Mouse (Mus musculus): Measurements from ENCODE around the gene Neurod4. TPM values are rescaled to one million over a fixed set of nuclear protein-coding genes. Genes with fewer than 3 reads are reported as not detected.
A peak's percentile ranks its signal among the peaks of the same experiment; 100 is the strongest.

Neurod4 gene
- polyA plus RNA-seq, 2 experiments, result 0.06 TPM; not detected in 1

DNA sequence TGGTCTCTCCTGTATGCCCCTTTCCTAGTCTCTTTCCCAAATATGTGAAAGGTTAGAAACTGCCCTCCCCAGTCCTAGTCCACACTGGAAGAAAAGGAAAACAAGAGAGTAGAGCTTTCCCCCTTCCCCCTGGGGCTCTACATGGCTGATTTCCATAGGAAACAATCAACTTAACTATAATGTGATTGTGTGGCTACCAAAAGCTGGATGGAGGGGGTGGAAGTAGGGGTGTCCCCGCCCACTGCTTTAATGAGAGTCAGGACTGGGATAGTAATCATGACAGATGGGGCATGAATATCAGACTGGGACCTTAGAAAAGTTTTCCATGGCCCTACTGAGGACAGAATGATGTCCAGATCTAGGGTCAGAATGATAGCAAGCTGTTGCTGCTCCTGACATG lies 45.5 kb downstream of the Neurod4 start:
- DNase-seq (ENCODE audit: low spot score) (no peak), ATAC-seq (ENCODE audit: low FRiP score, low read depth) (no peak)
- no peaks in the 10 kb centered on the region for H3K4me1 ChIP-seq (ENCODE audit: control insufficient read depth, insufficient read depth, low read length)
- no peaks in the 10 kb centered on the region for H3K27me3 ChIP-seq (ENCODE audit: control insufficient read depth, insufficient read depth, low read length)
- H3K4me3 ChIP-seq (replicated peaks; ENCODE audit: low read length), result no peak overlapping the region
- H3K27ac ChIP-seq (replicated peaks; ENCODE audit: low read depth, low read length), result no peak overlapping the region
- no peak overlapping the region for H3K4me2 ChIP-seq (replicated peaks; ENCODE audit: low read depth, low read length, severe bottlenecking)
- H3K9me3 ChIP-seq (ENCODE audit: control insufficient read depth, low read length), result no peaks in the 10 kb centered on the region
- no peak overlapping the region for H3K9ac ChIP-seq (ENCODE audit: low read depth, low read length, severe bottlenecking)
- no peaks in the 10 kb centered on the region for H3K36me3 ChIP-seq (ENCODE audit: control insufficient read depth, insufficient read depth, low read length)
- WGBS, result 60% methylated on average over 1 of the region's 1 CpGs
- TF ChIP-seq POLR2A (IDR thresholded peaks at IDR 0.05; ENCODE audit: borderline replicate concordance, extremely low read depth, insufficient read depth, insufficient read length), result no peak

DNA sequence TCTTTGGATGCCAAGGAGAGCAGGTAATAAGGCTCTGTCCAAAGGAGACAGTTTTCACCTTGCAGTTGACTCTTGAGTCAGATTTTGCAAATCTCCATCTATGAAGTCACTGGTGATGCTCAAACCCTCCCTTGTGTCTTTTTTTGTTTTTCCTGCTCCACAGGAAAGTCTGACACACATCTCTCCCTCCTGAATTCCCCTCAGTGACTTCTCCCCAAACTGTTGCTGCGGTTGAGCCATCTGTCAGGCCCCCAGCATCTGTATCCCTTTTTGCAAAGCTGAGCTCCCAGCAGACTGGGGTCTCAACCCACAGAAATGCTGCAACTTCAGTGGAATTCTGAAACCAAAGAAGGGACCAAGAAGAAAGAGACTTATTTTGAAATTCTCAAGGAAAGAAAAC lies 47.9 kb downstream of the Neurod4 start:
- no peak overlapping the region for H3K4me2 ChIP-seq (replicated peaks; ENCODE audit: low read depth, low read length, severe bottlenecking)
- H3K4me3 ChIP-seq (replicated peaks; ENCODE audit: low read length), result no peak overlapping the region
- no peak for TF ChIP-seq POLR2A (IDR thresholded peaks at IDR 0.05; ENCODE audit: borderline replicate concordance, extremely low read depth, insufficient read depth, insufficient read length)
- no peak overlapping the region for H3K9ac ChIP-seq (ENCODE audit: low read depth, low read length, severe bottlenecking)
- no peak for DNase-seq (ENCODE audit: low spot score)
- no peak for ATAC-seq (ENCODE audit: low FRiP score, low read depth)
- no peaks in the 10 kb centered on the region for H3K9me3 ChIP-seq (ENCODE audit: control insufficient read depth, low read length)
- no peaks in the 10 kb centered on the region for H3K27me3 ChIP-seq (ENCODE audit: control insufficient read depth, insufficient read depth, low read length)
- no peaks in the 10 kb centered on the region for H3K36me3 ChIP-seq (ENCODE audit: control insufficient read depth, insufficient read depth, low read length)
- 64% methylated on average over 1 of the region's 1 CpGs for WGBS
- no peak overlapping the region for H3K27ac ChIP-seq (replicated peaks; ENCODE audit: low read depth, low read length)
- no peaks in the 10 kb centered on the region for H3K4me1 ChIP-seq (ENCODE audit: control insufficient read depth, insufficient read depth, low read length)

DNA sequence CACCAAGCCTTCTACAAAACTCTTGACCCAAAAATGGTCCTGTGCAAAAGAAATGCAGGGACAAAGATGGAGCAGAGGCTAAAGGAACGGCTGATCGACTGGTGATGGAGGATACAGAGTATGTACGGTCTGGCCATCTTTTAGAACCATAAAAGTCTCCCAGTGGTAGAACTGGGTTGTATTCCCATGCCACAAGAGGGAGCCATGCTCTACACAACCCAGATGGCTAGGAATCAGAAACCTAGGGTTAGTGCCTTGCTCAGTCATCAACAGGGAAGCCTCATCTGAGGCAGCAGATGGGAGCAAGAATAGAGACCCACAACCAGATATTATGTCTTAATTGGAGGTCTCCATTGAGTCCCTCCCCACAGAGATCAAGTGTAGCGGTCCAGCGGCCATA lies 50.5 kb downstream of the Neurod4 start:
- Histone ChIP-seq H3K27me3 (ENCODE audit: control insufficient read depth, insufficient read depth, low read length) (no peaks in the 10 kb centered on the region), H3K36me3 (ENCODE audit: control insufficient read depth, insufficient read depth, low read length) (no peaks in the 10 kb centered on the region), H3K9me3 (ENCODE audit: control insufficient read depth, low read length) (no peaks in the 10 kb centered on the region), H3K9ac (ENCODE audit: low read depth, low read length, severe bottlenecking) (no peak overlapping the region), H3K4me2 (replicated peaks; ENCODE audit: low read depth, low read length, severe bottlenecking) (no peak overlapping the region), H3K4me3 (replicated peaks; ENCODE audit: low read length) (no peak overlapping the region), H3K27ac (replicated peaks; ENCODE audit: low read depth, low read length) (no peak overlapping the region), H3K4me1 (ENCODE audit: control insufficient read depth, insufficient read depth, low read length) (no peaks in the 10 kb centered on the region)
- 78% methylated on average over 5 of the region's 5 CpGs for WGBS
- no peak for ATAC-seq (ENCODE audit: low FRiP score, low read depth)
- no peak for DNase-seq (ENCODE audit: low spot score)
- TF ChIP-seq POLR2A (IDR thresholded peaks at IDR 0.05; ENCODE audit: borderline replicate concordance, extremely low read depth, insufficient read depth, insufficient read length), result no peak

DNA sequence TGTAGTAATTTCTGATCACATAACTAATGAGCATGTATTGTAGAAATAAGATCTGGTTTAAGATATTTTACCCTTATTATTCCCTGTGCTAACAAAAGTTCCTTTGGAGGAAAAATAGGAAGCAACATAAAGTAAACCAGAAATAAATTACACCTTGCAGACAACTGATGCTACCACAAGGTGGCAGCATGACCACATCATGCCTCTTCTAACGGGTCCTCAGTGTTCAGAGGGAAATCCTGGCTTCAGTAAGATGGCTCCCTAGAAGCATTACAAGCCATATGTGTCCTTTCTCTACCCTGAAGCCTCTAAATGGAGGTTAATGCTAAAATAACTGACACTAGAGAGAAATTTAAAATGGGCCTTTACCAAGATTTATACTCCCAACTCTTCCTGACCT lies 51.8 kb downstream of the Neurod4 start:
- ATAC-seq (ENCODE audit: low FRiP score, low read depth), result peak; percentile 65; the same call in 1 of the 2 replicates
- TF ChIP-seq POLR2A (IDR thresholded peaks at IDR 0.05; ENCODE audit: borderline replicate concordance, extremely low read depth, insufficient read depth, insufficient read length), result no peak

DNA sequence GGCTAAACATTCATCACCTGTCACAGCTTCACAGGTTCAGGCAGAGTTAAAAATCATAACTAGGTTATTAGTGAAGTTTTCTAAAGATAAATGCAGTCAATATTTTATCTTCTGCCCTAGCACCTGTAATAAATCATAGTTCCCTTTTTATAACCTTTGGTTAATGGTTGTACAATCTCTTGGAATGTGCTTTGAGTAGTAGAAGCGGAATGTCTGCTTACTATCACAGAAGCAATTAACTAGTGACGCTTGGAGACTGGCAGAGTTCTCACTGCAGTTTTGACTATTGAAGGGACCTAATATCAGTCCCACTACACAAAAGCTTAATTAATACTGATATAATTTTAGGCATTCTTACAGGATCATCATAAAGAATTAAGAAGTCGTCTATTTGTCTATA lies 55.0 kb downstream of the Neurod4 start:
- no peak for ATAC-seq (ENCODE audit: low FRiP score, low read depth)
- no peaks in the 10 kb centered on the region for H3K9me3 ChIP-seq (ENCODE audit: control insufficient read depth, low read length)

More for the DNA sequence above, 51.8 kb downstream of the Neurod4 start:
- H3K4me1 ChIP-seq (ENCODE audit: control insufficient read depth, insufficient read depth, low read length), result no peaks in the 10 kb centered on the region
- peak; percentile 55 for DNase-seq (ENCODE audit: low spot score)
- no peak overlapping the region for H3K4me3 ChIP-seq (replicated peaks; ENCODE audit: low read length)
- no peaks in the 10 kb centered on the region for H3K36me3 ChIP-seq (ENCODE audit: control insufficient read depth, insufficient read depth, low read length)
- H3K27me3 ChIP-seq (ENCODE audit: control insufficient read depth, insufficient read depth, low read length), result no peaks in the 10 kb centered on the region
- no peak overlapping the region for H3K27ac ChIP-seq (replicated peaks; ENCODE audit: low read depth, low read length)
- H3K9me3 ChIP-seq (ENCODE audit: control insufficient read depth, low read length), result no peaks in the 10 kb centered on the region
- H3K9ac ChIP-seq (ENCODE audit: low read depth, low read length, severe bottlenecking), result no peak overlapping the region
- H3K4me2 ChIP-seq (replicated peaks; ENCODE audit: low read depth, low read length, severe bottlenecking), result no peak overlapping the region
- 0% methylated on average over 1 of the region's 1 CpGs for WGBS

More for the DNA sequence above, 55.0 kb downstream of the Neurod4 start:
- WGBS, result 62% methylated on average over 3 of the region's 3 CpGs
- Histone ChIP-seq H3K4me2 (replicated peaks; ENCODE audit: low read depth, low read length, severe bottlenecking) (no peak overlapping the region), H3K9ac (ENCODE audit: low read depth, low read length, severe bottlenecking) (no peak overlapping the region), H3K27ac (replicated peaks; ENCODE audit: low read depth, low read length) (no peak overlapping the region), H3K4me1 (ENCODE audit: control insufficient read depth, insufficient read depth, low read length) (no peaks in the 10 kb centered on the region), H3K27me3 (ENCODE audit: control insufficient read depth, insufficient read depth, low read length) (no peaks in the 10 kb centered on the region), H3K36me3 (ENCODE audit: control insufficient read depth, insufficient read depth, low read length) (no peaks in the 10 kb centered on the region), H3K4me3 (replicated peaks; ENCODE audit: low read length) (no peak overlapping the region)
- DNase-seq (ENCODE audit: low spot score), result no peak
- no peak for TF ChIP-seq POLR2A (IDR thresholded peaks at IDR 0.05; ENCODE audit: borderline replicate concordance, extremely low read depth, insufficient read depth, insufficient read length)

Other genes starting within 250 kb of the Neurod4 start
- gene Olfr821, start 249.9 kb downstream of the Neurod4 start, polyA plus RNA-seq (2012; rRNA removed), result not detected in 2 replicates
- gene Olfr821, start 249.9 kb downstream of the Neurod4 start, polyA plus RNA-seq (2014; fragmentation: Nextera tagmentation; extraction: Ambion mirVana), result not detected in 2 replicates
- gene Olfr822, start 209.0 kb downstream of the Neurod4 start, polyA plus RNA-seq (2012; rRNA removed), result not detected in 2 replicates
- not detected in 2 replicates for gene Olfr822, start 209.0 kb downstream of the Neurod4 start, polyA plus RNA-seq (2014; fragmentation: Nextera tagmentation; extraction: Ambion mirVana)
- not detected in 2 replicates for gene Olfr823, start 164.9 kb downstream of the Neurod4 start, polyA plus RNA-seq (2012; rRNA removed)
- not detected in 2 replicates for gene Olfr823, start 164.9 kb downstream of the Neurod4 start, polyA plus RNA-seq (2014; fragmentation: Nextera tagmentation; extraction: Ambion mirVana)
- gene Olfr824, start 150.2 kb downstream of the Neurod4 start, polyA plus RNA-seq (2012; rRNA removed), result not detected in 2 replicates
- gene Olfr824, start 150.2 kb downstream of the Neurod4 start, polyA plus RNA-seq (2014; fragmentation: Nextera tagmentation; extraction: Ambion mirVana), result not detected in 2 replicates
- gene Olfr825, start 113.5 kb downstream of the Neurod4 start, polyA plus RNA-seq (2012; rRNA removed), result not detected in 2 replicates
- not detected in 2 replicates for gene Olfr825, start 113.5 kb downstream of the Neurod4 start, polyA plus RNA-seq (2014; fragmentation: Nextera tagmentation; extraction: Ambion mirVana)
- gene Olfr826, start 96.1 kb downstream of the Neurod4 start, polyA plus RNA-seq (2012; rRNA removed), result not detected in 2 replicates
- gene Olfr826, start 96.1 kb downstream of the Neurod4 start, polyA plus RNA-seq (2014; fragmentation: Nextera tagmentation; extraction: Ambion mirVana), result not detected in 2 replicates
- gene Olfr827, start 65.8 kb downstream of the Neurod4 start, polyA plus RNA-seq (2012; rRNA removed), result not detected in 2 replicates
- gene Olfr827, start 65.8 kb downstream of the Neurod4 start, polyA plus RNA-seq (2014; fragmentation: Nextera tagmentation; extraction: Ambion mirVana), result not detected in 2 replicates
- gene Tespa1, start 42.6 kb upstream of the Neurod4 start, polyA plus RNA-seq (2012; rRNA removed), result 0.93 and 1.8 TPM in 2 replicates
- gene Tespa1, start 42.6 kb upstream of the Neurod4 start, polyA plus RNA-seq (2014; fragmentation: Nextera tagmentation; extraction: Ambion mirVana), result 1.9 and 2.3 TPM in 2 replicates
- 0.01 TPM in 2 replicates for gene Vmn2r84, start 114.1 kb upstream of the Neurod4 start, polyA plus RNA-seq (2012; rRNA removed)
- gene Vmn2r84, start 114.1 kb upstream of the Neurod4 start, polyA plus RNA-seq (2014; fragmentation: Nextera tagmentation; extraction: Ambion mirVana), result 0.03 TPM in 1 of 2 replicates, not detected in the other
- 0.03 and 0.04 TPM in 2 replicates for gene Vmn2r85, start 149.5 kb upstream of the Neurod4 start, polyA plus RNA-seq (2012; rRNA removed)
- not detected in 2 replicates for gene Vmn2r85, start 149.5 kb upstream of the Neurod4 start, polyA plus RNA-seq (2014; fragmentation: Nextera tagmentation; extraction: Ambion mirVana)
- 0.04 and 0.05 TPM in 2 replicates for gene Vmn2r86, start 175.8 kb upstream of the Neurod4 start, polyA plus RNA-seq (2012; rRNA removed)
- not detected in 2 replicates for gene Vmn2r86, start 175.8 kb upstream of the Neurod4 start, polyA plus RNA-seq (2014; fragmentation: Nextera tagmentation; extraction: Ambion mirVana)
- gene Vmn2r87, start 217.2 kb upstream of the Neurod4 start, polyA plus RNA-seq (2012; rRNA removed), result 0.30 and 0.32 TPM in 2 replicates
- gene Vmn2r87, start 217.2 kb upstream of the Neurod4 start, polyA plus RNA-seq (2014; fragmentation: Nextera tagmentation; extraction: Ambion mirVana), result 0.07 TPM in 1 of 2 replicates, not detected in the other

Data from limb, embryonic 14.5 days (tissue).